Mouse (Mus musculus) heart, embryonic 13.5 days (tissue): ENCODE data around the gene Vrk2. TPM values are rescaled to one million over a fixed set of nuclear protein-coding genes. Genes with fewer than 3 reads are reported as not detected.

Source experiments
- ATAC-seq: fragments of 200-750 bp; cut with Nextera tagmentation; 2 replicates; pipeline ENCODE4 v1.8.0; 2017; ENCODE audit warnings: moderate TSS enrichment; ENCODE audit not compliant: insufficient number of reproducible peaks, low FRiP score, low TSS enrichment; ENCODE audit errors: extremely low read depth
- H3K27ac ChIP-seq: fragments of 300-500 bp; sonication (generic); replicated peaks from 2 replicates; pipeline ENCODE4 v1.5.1; 2015; ENCODE audit warnings: moderate library complexity, mild to moderate bottlenecking, inconsistent platforms
- H3K27me3 ChIP-seq: fragments of 300-500 bp; sonication (generic); replicated peaks from 2 replicates; pipeline ENCODE4 v1.6.1; 2015; ENCODE audit warnings: mild to moderate bottlenecking, inconsistent platforms
- H3K36me3 ChIP-seq: fragments of 300-500 bp; sonication (generic); 2 replicates; pipeline ENCODE4 v1.6.1; 2015; ENCODE audit warnings: mild to moderate bottlenecking, inconsistent platforms
- H3K4me1 ChIP-seq: fragments of 300-500 bp; sonication (generic); 2 replicates; pipeline ENCODE4 v1.6.1; 2015; ENCODE audit warnings: inconsistent platforms
- H3K4me2 ChIP-seq: fragments of 300-500 bp; sonication (generic); 2 replicates; pipeline ENCODE4 v1.6.1; 2015; ENCODE audit warnings: inconsistent platforms, mild to moderate bottlenecking, moderate library complexity
- H3K4me3 ChIP-seq: fragments of 300-500 bp; sonication (generic); 2 replicates; pipeline ENCODE4 v1.5.1; 2015; ENCODE audit warnings: moderate library complexity, mild to moderate bottlenecking, inconsistent platforms
- H3K9ac ChIP-seq: fragments of 300-500 bp; sonication (generic); 2 replicates; pipeline ENCODE4 v1.6.1; 2015; ENCODE audit warnings: inconsistent platforms, mild to moderate bottlenecking, moderate library complexity
- H3K9me3 ChIP-seq: fragments of 300-500 bp; sonication (generic); 2 replicates; pipeline ENCODE4 v1.6.1; 2016; ENCODE audit warnings: inconsistent platforms
- WGBS: fragments of 180-500 bp; shearing (Covaris S2); methylation state at CpG from one replicate; pipeline ENCODE4 v1.1.7; 2015; ENCODE audit warnings: mixed read lengths; 5-methylcytosine and 5-hydroxymethylcytosine counted together
- polyA plus RNA-seq: library from polyadenylated mRNA; unstranded; fragments of >200 nt; fragmentation: Nextera tagmentation; extraction: Ambion mirVana; gene quantifications from 2 replicates; pipeline ENCODE4 v1.2.1, GENCODE M21; 2015

Vrk2 gene
- polyA plus RNA-seq, 1 experiment from 2014 or later: 16.7 TPM

DNA sequence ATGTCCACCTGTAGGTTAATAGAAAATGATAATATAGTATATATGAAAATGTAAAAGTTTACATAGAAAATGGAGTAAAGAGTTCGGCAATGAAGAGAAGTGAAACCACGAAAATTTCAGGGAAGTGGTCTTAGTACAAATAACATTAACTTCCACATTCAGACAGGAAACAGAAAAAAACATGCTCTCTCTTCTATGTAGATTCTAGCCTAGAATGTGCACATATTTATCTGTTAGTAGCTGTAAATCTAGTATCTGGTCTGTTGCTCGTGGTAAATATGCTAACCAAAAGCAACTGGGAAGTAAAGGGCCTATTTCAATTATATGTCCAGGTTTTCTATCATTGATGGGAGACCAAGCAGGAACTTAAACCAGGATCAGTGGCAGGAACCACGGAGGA is 141.1 kb downstream of the Vrk2 start:
- no peak overlapping the region for H3K27ac ChIP-seq
- no peak for ATAC-seq
- no peak overlapping the region for H3K4me2 ChIP-seq
- H3K36me3 ChIP-seq: peaks cover 5% of the 10 kb centered on the region; the same call in 1 of the 2 replicates
- H3K4me1 ChIP-seq: peaks cover 4% of the 10 kb centered on the region; the same call in 1 of the 2 replicates
- H3K9ac ChIP-seq: no peak overlapping the region
- no peak overlapping the region for H3K4me3 ChIP-seq
- no peaks in the 10 kb centered on the region for H3K9me3 ChIP-seq
- WGBS: 85% methylated on average over 4 of the region's 4 CpGs
- no peaks in the 10 kb centered on the region for H3K27me3 ChIP-seq

GRCm38 (mm10) chr11:26451228-26451627 is 142.6 kb downstream of the Vrk2 start:
- Histone ChIP-seq H3K27me3 (no peaks in the 10 kb centered on the region), H3K36me3 (peaks cover 8% of the 10 kb centered on the region), H3K9me3 (no peaks in the 10 kb centered on the region), H3K4me2 (no peak overlapping the region), H3K27ac (no peak overlapping the region), H3K4me1 (peaks cover 4% of the 10 kb centered on the region; the same call in 1 of the 2 replicates), H3K9ac (no peak overlapping the region), H3K4me3 (no peak overlapping the region)
- 77% methylated on average over 2 of the region's 2 CpGs for WGBS
- no peak for ATAC-seq

DNA sequence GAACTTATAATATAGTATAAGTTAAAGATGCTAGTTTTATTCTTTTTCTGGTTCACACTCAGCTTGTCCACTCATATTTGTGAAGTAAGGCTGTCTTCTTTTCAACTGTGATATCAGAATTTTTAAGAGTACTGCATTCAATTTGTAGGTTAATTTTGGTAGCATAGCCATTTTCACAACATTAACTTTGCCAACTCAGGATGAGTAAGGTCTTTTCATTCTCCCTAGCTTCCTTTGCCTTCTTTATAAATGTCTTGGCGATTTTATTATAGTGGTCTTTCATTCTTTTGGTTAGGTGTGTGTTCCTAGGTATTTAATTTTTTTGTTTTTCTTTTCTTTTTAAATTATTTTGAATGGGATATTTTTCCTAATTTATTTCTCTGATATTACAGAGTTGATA is 143.2 kb downstream of the Vrk2 start:
- WGBS: 82% methylated on average over 1 of the region's 1 CpGs
- Histone ChIP-seq H3K27ac (no peak overlapping the region), H3K36me3 (peaks cover 8% of the 10 kb centered on the region), H3K9me3 (no peaks in the 10 kb centered on the region), H3K4me2 (no peak overlapping the region), H3K4me1 (peaks cover 4% of the 10 kb centered on the region; the same call in 1 of the 2 replicates), H3K27me3 (no peaks in the 10 kb centered on the region), H3K4me3 (no peak overlapping the region), H3K9ac (no peak overlapping the region)
- ATAC-seq: no peak

GRCm38 (mm10) chr11:26449789-26450188 is 144.0 kb downstream of the Vrk2 start:
- H3K27me3 ChIP-seq: no peaks in the 10 kb centered on the region
- no peak overlapping the region for H3K4me3 ChIP-seq
- H3K36me3 ChIP-seq: peaks cover 12% of the 10 kb centered on the region
- no peak overlapping the region for H3K9ac ChIP-seq
- ATAC-seq: no peak
- no peak overlapping the region for H3K27ac ChIP-seq
- H3K9me3 ChIP-seq: no peaks in the 10 kb centered on the region
- no peak overlapping the region for H3K4me2 ChIP-seq
- 79% methylated on average over 3 of the region's 3 CpGs for WGBS
- H3K4me1 ChIP-seq: peaks cover 4% of the 10 kb centered on the region; the same call in 1 of the 2 replicates

GRCm38 (mm10) chr11:26444374-26444773 is 149.4 kb downstream of the Vrk2 start:
- Histone ChIP-seq H3K27ac (no peak overlapping the region), H3K9ac (no peak overlapping the region), H3K4me2 (no peak overlapping the region), H3K9me3 (no peaks in the 10 kb centered on the region), H3K4me3 (no peak overlapping the region), H3K4me1 (no peaks in the 10 kb centered on the region), H3K27me3 (no peaks in the 10 kb centered on the region), H3K36me3 (peaks cover 15% of the 10 kb centered on the region; the same call in 1 of the 2 replicates)
- no peak for ATAC-seq

- no peak overlapping the region for H3K4me3 ChIP-seq
- H3K27ac ChIP-seq: no peak overlapping the region
- H3K9me3 ChIP-seq: no peaks in the 10 kb centered on the region
- ATAC-seq: no peak
- H3K27me3 ChIP-seq: no peaks in the 10 kb centered on the region
- WGBS: 59% methylated on average over 1 of the region's 1 CpGs
- peaks cover 14% of the 10 kb centered on the region; the same call in 1 of the 2 replicates for H3K36me3 ChIP-seq
- H3K9ac ChIP-seq: no peak overlapping the region
- H3K4me2 ChIP-seq: no peak overlapping the region
- no peaks in the 10 kb centered on the region for H3K4me1 ChIP-seq
Measured at GRCm38 (mm10) chr11:26441121-26441520, 152.7 kb downstream of the Vrk2 start.

DNA sequence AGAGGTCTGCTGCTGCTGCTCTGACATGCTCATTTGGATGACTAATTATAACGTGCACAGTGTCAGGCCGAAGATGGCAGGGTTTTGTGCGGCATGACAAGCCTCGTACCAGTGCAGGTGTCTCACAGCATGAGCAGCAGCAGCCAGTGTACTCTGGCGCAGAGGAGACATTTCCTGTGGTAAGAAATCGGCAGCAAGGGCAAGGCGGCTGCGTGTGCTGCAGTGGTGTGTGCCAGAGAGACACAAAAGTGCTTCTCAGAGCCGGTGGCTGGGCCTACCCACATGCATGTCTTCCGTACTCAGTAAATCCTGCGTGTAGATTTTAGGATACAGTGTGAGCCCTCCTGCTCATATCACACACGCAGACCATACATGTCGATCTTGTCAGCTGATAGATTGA is 156.0 kb downstream of the Vrk2 start:
- H3K36me3 ChIP-seq: peaks cover 5% of the 10 kb centered on the region; the same call in 1 of the 2 replicates
- no peak overlapping the region for H3K4me2 ChIP-seq
- ATAC-seq: no peak
- no peak overlapping the region for H3K27ac ChIP-seq
- H3K27me3 ChIP-seq: no peaks in the 10 kb centered on the region
- no peaks in the 10 kb centered on the region for H3K4me1 ChIP-seq
- H3K9me3 ChIP-seq: no peaks in the 10 kb centered on the region
- 79% methylated on average over 13 of the region's 13 CpGs for WGBS
- no peak overlapping the region for H3K9ac ChIP-seq
- H3K4me3 ChIP-seq: no peak overlapping the region

DNA sequence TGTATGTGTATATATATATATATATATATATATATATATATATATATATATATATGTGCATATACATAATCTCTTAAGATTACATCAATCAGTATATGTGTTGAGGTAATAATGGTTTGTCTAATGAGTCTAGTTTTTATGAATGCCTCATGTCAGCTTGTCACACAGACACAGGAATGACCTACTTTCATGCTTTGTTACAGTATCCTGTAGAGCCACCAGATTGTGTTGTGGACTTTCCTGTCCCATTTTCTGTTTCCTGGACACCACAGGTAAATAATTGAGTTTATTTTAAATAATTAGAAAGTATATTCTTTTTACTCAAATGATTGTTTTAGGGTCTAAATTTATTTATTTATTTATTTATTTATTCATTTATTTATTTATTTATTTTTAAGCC is 159.6 kb downstream of the Vrk2 start:
- no peak overlapping the region for H3K4me2 ChIP-seq
- H3K9me3 ChIP-seq: no peaks in the 10 kb centered on the region
- no peak overlapping the region for H3K9ac ChIP-seq
- H3K4me3 ChIP-seq: no peak overlapping the region
- no peak for ATAC-seq
- no peaks in the 10 kb centered on the region for H3K4me1 ChIP-seq
- H3K27ac ChIP-seq: no peak overlapping the region
- H3K36me3 ChIP-seq: 0 out of 2 replicates have a peak, but pooled peaks cover 3% of the 10 kb centered on the region
- no peaks in the 10 kb centered on the region for H3K27me3 ChIP-seq

- H3K9ac ChIP-seq: no peak overlapping the region
- H3K36me3 ChIP-seq: peaks cover 16% of the 10 kb centered on the region; the same call in 1 of the 2 replicates
- H3K4me2 ChIP-seq: no peak overlapping the region
- H3K27ac ChIP-seq: no peak overlapping the region
- no peak for ATAC-seq
- no peak overlapping the region for H3K4me3 ChIP-seq
- no peaks in the 10 kb centered on the region for H3K4me1 ChIP-seq
- WGBS: 63% methylated on average over 2 of the region's 2 CpGs
- H3K9me3 ChIP-seq: no peaks in the 10 kb centered on the region
- H3K27me3 ChIP-seq: no peaks in the 10 kb centered on the region
Measured at GRCm38 (mm10) chr11:26421472-26421871, 172.3 kb downstream of the Vrk2 start.

Other genes starting within 250 kb of the Vrk2 start
- gene Fancl, start 207.9 kb downstream of the Vrk2 start, polyA plus RNA-seq: 23.9 and 24.1 TPM in 2 replicates
- 0.25 TPM in 1 of 2 replicates, not detected in the other for gene Gm6899, start 758 bp downstream of the Vrk2 start, polyA plus RNA-seq